Mouse (Mus musculus) lung, adult 2 months (tissue): ENCODE data around the gene Por.

Experiments used
- CTCF ChIP-seq: fragments of 200-500 bp; IDR thresholded peaks from 2 replicates; pipeline ENCODE4 v1.5.1; 2011; ENCODE audit warnings: mild to moderate bottlenecking, low read length, control low read depth; ENCODE audit not compliant: insufficient read depth
- POLR2A ChIP-seq: fragments of 200-500 bp; IDR thresholded peaks from 2 replicates; pipeline ENCODE4 v1.6.1; 2011; ENCODE audit warnings: low read depth, mild to moderate bottlenecking, control low read depth, low read length, borderline replicate concordance; ENCODE audit errors: extremely low read depth

DNA sequence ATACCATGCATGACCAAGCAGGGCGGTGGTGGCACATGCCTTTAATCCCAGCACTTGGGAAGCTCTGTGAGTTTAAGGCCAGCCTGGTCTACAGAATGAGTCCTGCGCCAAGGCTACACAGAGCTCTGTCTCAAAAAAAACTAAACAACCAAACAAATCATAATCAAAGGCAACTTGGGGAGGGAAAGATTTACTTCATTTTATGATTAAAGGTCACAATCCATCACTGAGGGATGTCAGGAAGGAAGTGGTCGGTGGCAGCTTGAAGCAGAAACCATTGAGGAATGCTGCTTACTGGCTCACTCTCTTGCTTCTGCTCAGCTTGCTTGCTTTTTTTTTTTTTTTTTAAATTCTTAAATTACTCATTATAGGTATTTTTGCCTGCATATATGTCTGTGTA, 6.9 kb downstream of the Por start:
- TF ChIP-seq POLR2A = no peak
- TF ChIP-seq CTCF = no peak
